Mouse (Mus musculus): Measurements from ENCODE around the gene Svopl.

DNA sequence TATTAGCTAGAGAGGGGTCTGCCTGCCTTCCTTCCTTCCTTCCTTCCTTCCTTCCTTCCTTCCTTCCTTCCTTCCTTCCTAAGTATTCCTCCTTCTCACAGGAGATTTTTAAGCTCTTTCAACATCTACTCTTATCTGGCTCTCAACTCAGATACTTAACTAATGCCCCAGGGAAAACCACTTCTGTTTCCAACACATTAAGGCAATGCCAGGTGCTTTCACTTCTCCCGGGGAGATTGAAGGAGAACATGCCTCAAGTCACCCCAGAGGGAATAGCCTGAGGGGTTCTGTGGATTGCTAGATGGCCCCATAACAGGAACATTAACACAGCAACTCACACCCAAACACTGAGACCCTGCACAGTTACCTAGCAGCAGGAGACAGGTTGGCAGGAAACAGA, 19.0 kb downstream of the Svopl start:
- TF ChIP-seq CTCF (IDR thresholded peaks at IDR 0.05; ENCODE audit: control insufficient read depth, insufficient read depth, insufficient read length) (no peak), USF1 (IDR thresholded peaks at IDR 0.05; ENCODE audit: low read depth) (no peak), MAX (IDR thresholded peaks at IDR 0.05) (no peak), MYOD1 (IDR thresholded peaks at IDR 0.05; ENCODE audit: control insufficient read depth, insufficient read length, low read depth) (no peak), MYOG (IDR thresholded peaks at IDR 0.05; ENCODE audit: control insufficient read depth, extremely low read depth, insufficient read length) (no peak), CEBPB (IDR thresholded peaks at IDR 0.05; ENCODE audit: low read depth) (no peak), FOSL1 (IDR thresholded peaks at IDR 0.05; ENCODE audit: insufficient read depth, low read length, poor library complexity, severe bottlenecking) (no peak)

Measured in C2C12 (cell line).